In genomic region chr13:12194942-12195662, GRCm38 (mm10) we compare ENCODE assay signal across 10 mouse cellular contexts.
DNase-seq lines count a peak whose midpoint lies in the region.
"Had no signal": no experiment of that assay in that cellular context is flagged by ENCODE, and none has a peak within 500 bp of the region (broad histone marks: within the 10 kb centered on the region; RNA-seq: fewer than 3 reads in every experiment).

No protein-coding gene starts in this region.

- DNase-seq in frontal cortex, adult 2 months (ENCODE audit: extremely low spot score in 1 of 2, low spot score in 1 of 2): peak; percentile 49 to 70
- no peak for DNase-seq in frontal cortex, postnatal 10 days (ENCODE audit: low spot score in 2 of 2)
- peak; percentile 18 for DNase-seq in layer of hippocampus, adult 9-11 months
- DNase-seq in layer of hippocampus, adult 9-10 months (ENCODE audit: low spot score): no peak
- DNase-seq in brain, adult 2 months (ENCODE audit: low read depth, low spot score): peak; percentile 86
- DNase-seq in right cerebral cortex, postnatal 25 days: peak; percentile 43
- DNase-seq in cerebellum, postnatal 14 days: no peak
- DNase-seq in urinary bladder, postnatal 4 days (ENCODE audit: low spot score in 2 of 2): no peak
- DNase-seq: retina, postnatal 1 day; thymus, postnatal 4 days had no signal

Comparison
In these comparisons a context has a peak if more than half of its experiments do, and no peak if none do; other contexts are left out.
1. DNase-seq: peak in frontal cortex, adult 2 months (2 of 2), layer of hippocampus, adult 9-11 months (single experiment), brain, adult 2 months (single experiment) and right cerebral cortex, postnatal 25 days (single experiment); none in frontal cortex, postnatal 10 days (0 of 2), layer of hippocampus, adult 9-10 months (single experiment), cerebellum, postnatal 14 days (0 of 2) and urinary bladder, postnatal 4 days (0 of 2).